Mouse (Mus musculus) G1E (cell line): Measurements from ENCODE around the gene Gulp1.

Experiments used
- CTCF ChIP-seq: IDR thresholded peaks from 2 replicates; pipeline ENCODE4 v1.5.1; 2012; ENCODE audit warnings: low read depth, low read length, inconsistent platforms, mixed read lengths
- GATA1 ChIP-seq: IDR thresholded peaks from 2 replicates; pipeline ENCODE4 v1.6.1; 2012; ENCODE audit warnings: borderline replicate concordance, low read length, inconsistent platforms, mixed read lengths
- POLR2AphosphoS5 ChIP-seq: IDR thresholded peaks from 2 replicates; pipeline ENCODE4 v1.6.1; 2012; ENCODE audit warnings: low read depth, low read length, inconsistent platforms; ENCODE audit not compliant: insufficient replicate concordance
- TAL1 ChIP-seq: conservative IDR thresholded peaks from 2 replicates; pipeline ENCODE4 v1.6.1; 2012; ENCODE audit warnings: low read depth, low read length, inconsistent platforms, mixed read lengths

DNA sequence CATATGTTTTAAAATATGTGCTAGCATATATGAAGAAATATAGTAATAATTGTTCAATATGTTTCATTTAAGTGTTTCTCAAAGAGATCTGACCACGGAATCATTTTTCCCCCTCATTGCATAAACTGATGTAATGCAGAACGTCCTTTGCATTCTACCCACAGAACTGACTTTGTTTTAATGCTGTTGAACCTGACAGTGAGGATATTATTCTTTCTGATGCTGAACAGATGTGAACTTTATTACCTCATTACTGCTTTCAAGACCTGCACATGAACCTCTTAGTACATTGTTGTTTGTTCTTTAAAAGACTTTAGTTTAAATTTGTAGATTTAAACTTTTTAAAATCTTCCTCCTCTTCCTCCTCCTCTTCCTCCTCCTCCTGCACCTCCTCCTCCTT lies 67.4 kb downstream of the Gulp1 start:
- TF ChIP-seq CTCF (no peak), GATA1 (no peak), TAL1 (no peak), POLR2AphosphoS5 (no peak)
